Mouse (Mus musculus) T-helper 2 cell (primary cell): ENCODE results near the gene Ppp3cb.
"Not testable (repeated sequence)": the region's sequence is repeated elsewhere in the genome, so short reads cannot be mapped to it uniquely, and the experiment has no call there.

ENCODE experiments used
- in situ Hi-C: fragments of 300-600 bp; cut with MboI, MseI; formaldehyde crosslinking; loops from one replicate; pipeline ENCODE4 v1.15.1; 2025; ENCODE audit warnings: high pct_unique_total_duplicates

Ppp3cb gene

DNA sequence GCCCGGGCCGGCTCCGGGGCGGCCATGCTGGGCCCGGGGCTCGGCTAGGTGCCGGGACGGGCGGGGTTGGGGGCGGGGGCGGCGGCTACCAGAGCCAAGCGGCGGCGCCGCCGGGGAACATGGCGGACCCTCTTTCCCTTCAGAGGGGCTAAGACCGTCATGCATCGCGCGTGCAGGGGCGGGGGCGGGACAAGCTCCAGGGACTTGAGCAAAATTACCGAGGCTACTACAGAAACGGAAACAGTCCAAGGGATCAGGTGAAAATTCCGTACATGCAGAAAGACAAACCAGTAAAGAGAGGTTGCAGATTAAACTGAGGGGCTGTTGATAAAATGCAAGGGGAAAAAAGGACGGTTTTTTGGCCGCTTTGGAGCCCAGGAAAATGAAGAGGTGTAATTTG lies at the start of gene Ppp3cb:
Gene Ppp3cb, minus strand, starts transcription at position 159 of the 400 bp plus-strand sequence.
- in situ Hi-C loops: no loop called here

GRCm38 (mm10) chr14:20595781-20596180 lies 49.4 kb upstream of the Ppp3cb start:
- in situ Hi-C loops: no loop called here

DNA sequence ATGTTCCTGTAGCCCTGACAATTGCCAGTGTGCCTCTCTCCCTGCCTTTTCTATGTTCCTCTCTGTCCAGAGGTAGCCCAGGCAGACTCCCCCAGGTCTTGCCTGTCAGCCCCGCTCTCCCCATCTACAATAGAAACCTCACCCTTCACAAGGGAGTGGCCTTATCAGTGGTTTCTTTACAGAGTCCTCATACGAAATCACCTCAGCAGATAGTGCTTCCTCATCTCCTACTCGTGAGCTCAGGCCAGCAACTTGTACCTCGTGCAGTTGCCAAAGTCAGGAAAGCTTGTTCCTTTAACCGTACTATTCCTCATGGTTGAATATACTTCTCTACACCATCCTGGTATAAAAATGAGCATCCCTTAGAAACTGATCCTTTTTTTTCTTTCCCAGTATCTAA lies 41.1 kb upstream of the Ppp3cb start:
- in situ Hi-C loops: no loop called here

DNA sequence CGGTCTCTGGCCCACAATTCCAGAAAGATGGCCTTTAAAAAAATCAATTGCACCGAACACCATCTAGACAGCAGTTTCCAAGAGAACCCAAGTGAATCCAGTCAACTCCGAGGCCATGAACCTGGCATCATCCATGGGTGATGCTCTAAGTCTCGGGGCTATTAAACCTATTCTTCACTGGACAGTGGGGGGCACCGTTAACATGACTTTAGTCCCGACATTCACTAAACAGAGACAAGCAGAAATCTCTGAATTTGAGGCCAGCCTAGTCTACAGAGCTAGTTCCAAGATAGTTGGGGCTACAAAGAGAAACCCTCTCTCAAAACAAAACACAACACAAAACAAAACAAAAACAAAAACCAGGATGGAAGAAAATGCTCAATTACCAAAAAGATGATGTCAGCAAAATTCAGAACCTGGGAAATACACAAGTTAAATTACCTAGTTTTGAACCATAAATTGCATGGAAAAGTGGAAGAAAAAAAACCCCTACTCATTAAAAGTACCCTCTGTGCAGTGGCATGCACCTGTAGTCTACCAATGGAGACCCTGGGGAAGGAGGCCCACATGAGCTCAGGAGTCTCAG lies 32.5 kb upstream of the Ppp3cb start:
- in situ Hi-C loops: loop anchor here (5.0 kb wide), 1 partner anchor 83 kb away; no protein-coding TSS in a partner anchor

- in situ Hi-C loops: loop anchor here (5.0 kb wide), 1 partner anchor 86 kb away; no protein-coding TSS in a partner anchor
These were observed 29.8 kb upstream of the Ppp3cb start for GRCm38 (mm10) chr14:20576179-20576578.

- in situ Hi-C loops: not testable (repeated sequence)
These were observed 26.8 kb upstream of the Ppp3cb start for GRCm38 (mm10) chr14:20573196-20573595.

- in situ Hi-C loops: no loop called here
These were observed 19.1 kb upstream of the Ppp3cb start for GRCm38 (mm10) chr14:20565256-20566021.

DNA sequence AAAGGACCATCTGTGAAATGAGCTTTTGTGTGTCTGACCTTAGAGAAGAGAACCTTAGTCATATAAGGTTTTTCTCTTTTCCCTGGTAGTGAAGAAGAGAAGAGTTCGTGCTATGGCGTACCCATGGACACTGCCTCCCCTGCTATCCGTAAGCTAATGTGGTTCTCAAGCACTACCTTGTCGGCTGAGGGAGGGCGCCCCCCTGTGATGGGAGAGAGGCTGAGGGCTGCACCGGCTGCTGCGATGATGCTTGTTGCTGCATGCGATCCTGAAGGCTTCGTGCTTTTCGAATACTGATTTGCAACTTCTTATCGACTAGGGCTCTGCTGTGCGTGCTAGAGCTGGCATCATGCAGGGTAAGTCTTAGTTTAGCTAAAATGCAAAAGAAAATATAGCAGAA lies 18.3 kb upstream of the Ppp3cb start:
- in situ Hi-C loops: no loop called here

DNA sequence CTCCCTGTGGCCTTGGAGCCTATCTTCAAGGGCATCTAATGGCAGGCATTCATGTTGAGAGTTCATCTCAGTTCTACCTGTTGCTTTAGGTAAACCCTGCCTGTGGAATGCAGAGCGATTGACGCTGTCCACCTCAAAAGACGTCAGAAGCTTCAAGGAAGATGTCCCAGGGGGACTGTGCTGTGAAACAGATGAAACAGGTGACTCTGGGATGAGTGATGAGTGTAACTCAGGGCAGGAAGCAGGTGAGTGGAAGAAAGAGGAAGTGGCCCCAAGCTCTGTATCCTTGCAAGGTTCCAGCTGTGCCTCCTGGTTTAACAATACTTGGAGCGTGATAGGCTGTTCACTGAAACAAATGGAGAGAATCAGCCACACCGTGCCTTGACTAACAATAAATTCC lies 15.5 kb upstream of the Ppp3cb start:
- in situ Hi-C loops: no loop called here

DNA sequence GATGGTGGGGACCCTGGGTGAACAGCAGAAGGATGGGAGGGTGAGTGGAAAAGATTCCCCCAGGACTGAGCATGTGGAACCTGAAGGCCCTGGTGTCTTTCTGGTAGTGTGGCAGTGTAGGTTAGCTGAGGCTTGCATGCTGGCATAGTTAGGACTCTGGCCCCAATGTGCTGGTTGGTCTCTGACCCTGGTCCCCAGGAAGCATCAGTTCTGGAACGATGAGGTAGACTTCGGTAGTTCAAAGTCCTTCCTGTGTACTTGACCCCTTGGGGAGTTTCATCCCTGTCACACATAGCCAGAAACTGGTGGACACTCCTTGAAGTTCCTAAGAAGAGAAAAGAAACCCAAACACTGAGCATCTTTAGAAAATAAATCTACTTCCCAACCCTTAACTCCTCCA lies 3.8 kb upstream of the Ppp3cb start:
- in situ Hi-C loops: no loop called here

- in situ Hi-C loops: no loop called here
These were observed 643 bp downstream of the Ppp3cb start for GRCm38 (mm10) chr14:20545529-20546331.

GRCm38 (mm10) chr14:20544467-20545411 lies 1.6 kb downstream of the Ppp3cb start:
- in situ Hi-C loops: no loop called here

DNA sequence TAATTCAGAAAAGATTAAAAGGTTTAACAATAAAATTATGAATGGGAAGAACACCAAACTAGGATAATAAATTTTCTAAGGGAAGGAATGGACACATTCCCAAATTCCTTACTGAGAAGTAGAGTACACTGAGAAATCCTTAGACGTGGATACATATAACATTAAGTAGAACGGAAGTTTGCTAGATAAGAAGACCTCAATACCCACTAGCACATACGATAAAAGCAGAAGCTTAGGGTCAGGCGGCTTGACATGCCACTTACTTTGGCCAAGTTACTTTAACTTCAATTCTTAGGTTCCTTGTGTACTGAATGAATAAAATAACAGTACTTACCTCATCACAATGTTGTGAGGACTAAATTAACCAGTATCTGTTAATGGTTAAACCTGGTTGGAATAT lies 16.7 kb downstream of the Ppp3cb start:
- in situ Hi-C loops: no loop called here

DNA sequence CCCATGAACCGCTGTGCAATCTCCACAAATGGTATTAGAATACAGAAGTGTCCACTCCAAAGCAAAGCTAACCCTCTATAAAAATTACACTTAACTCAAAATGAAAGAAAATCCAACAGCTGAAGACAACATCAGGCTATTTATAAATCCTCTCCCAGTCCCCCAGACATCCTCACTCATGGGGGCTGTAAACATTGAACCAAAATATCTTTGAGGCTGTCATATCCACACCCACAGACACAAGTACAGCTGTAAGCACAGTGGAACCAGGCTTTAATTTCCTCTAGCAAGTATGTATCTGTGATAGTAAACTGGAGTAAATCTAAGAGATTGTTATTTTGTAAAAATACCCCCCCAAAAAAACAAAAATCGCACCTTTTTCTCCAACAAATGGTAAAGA lies 26.2 kb downstream of the Ppp3cb start:
- in situ Hi-C loops: no loop called here

- in situ Hi-C loops: no loop called here
These were observed 37.9 kb downstream of the Ppp3cb start for GRCm38 (mm10) chr14:20508424-20508823.

GRCm38 (mm10) chr14:20502966-20503365 lies 43.4 kb downstream of the Ppp3cb start:
- in situ Hi-C loops: no loop called here

GRCm38 (mm10) chr14:20499982-20500381 lies 46.4 kb downstream of the Ppp3cb start:
- in situ Hi-C loops: no loop called here

DNA sequence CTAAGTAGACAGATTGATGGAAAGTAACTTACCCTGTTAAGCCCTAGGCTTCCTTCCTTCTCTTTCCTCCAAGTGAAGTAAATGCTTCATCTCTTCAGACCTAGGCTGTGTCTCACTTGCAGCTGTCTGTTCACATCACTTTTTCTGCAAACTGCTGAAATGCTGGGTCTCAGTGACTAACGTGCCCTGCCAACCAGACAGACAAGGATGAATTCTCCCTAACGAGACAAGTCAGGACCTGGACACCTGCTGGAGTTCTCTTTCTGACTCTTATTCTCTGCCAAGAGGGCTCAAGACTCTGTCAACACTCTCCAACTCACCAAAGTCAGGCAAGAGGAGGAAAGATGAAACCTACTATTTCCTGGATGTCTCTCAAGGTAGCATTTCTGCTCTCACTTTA lies 49.8 kb downstream of the Ppp3cb start, which contains the start of gene Mss51:
Gene Mss51, minus strand, starts transcription at position 299 of the 400 bp plus-strand sequence.
- in situ Hi-C loops: no loop called here

- in situ Hi-C loops: loop anchor here (10.0 kb wide), 1 partner anchor 169 kb away; the partner anchor contains the start of gene Myoz1
These were observed 60.3 kb downstream of the Ppp3cb start for GRCm38 (mm10) chr14:20486031-20486430.

GRCm38 (mm10) chr14:20482051-20482751 lies 64.2 kb downstream of the Ppp3cb start:
- in situ Hi-C loops: loop anchor here (10.0 kb wide), 1 partner anchor 173 kb away; the partner anchor contains the start of gene Myoz1
